Mouse (Mus musculus) stomach, postnatal 0 days (tissue): ENCODE results near the gene Susd6.

ENCODE experiments used
- CTCF ChIP-seq: IDR thresholded peaks from 2 replicates; pipeline ENCODE4 v1.5.1; 2016; ENCODE audit warnings: antibody characterized with exemption, low read depth, mild to moderate bottlenecking, moderate library complexity
- EP300 ChIP-seq: optimal IDR thresholded peaks from 2 replicates; pipeline ENCODE3; 2016; ENCODE audit warnings: antibody characterized with exemption

- no peak for TF ChIP-seq CTCF
- TF ChIP-seq EP300, result no peak
Measured at GRCm38 (mm10) chr12:80813456-80813855, 23.1 kb downstream of the Susd6 start.
